Mouse (Mus musculus) neural tube, embryonic 11.5 days (tissue): Measurements from ENCODE around the gene Sae1. TPM values are rescaled to one million over a fixed set of nuclear protein-coding genes. Genes with fewer than 3 reads are reported as not detected.
"Not testable (repeated sequence)": the region's sequence is repeated elsewhere in the genome, so short reads cannot be mapped to it uniquely, and the experiment has no call there.

ENCODE experiments used
- ATAC-seq: fragments of 200-750 bp; cut with Nextera tagmentation; 2 replicates; pipeline ENCODE4 v1.8.0; 2017; ENCODE audit warnings: moderate number of reproducible peaks, mild to moderate bottlenecking, moderate TSS enrichment, moderate library complexity; ENCODE audit not compliant: insufficient read depth, low FRiP score, low TSS enrichment
- DNase-seq: peaks from one replicate; pipeline ENCODE4 v3.0.0-alpha.2; 2015; ENCODE audit warnings: low spot score
- H3K27ac ChIP-seq: fragments of 300-500 bp; sonication (generic); 2 replicates; pipeline ENCODE4 v1.5.1; 2014; ENCODE audit warnings: low read depth, mild to moderate bottlenecking, low read length
- H3K27me3 ChIP-seq: fragments of 300-500 bp; sonication (generic); 2 replicates; pipeline ENCODE4 v1.6.1; 2014; ENCODE audit warnings: mild to moderate bottlenecking, low read length, mixed read lengths; ENCODE audit not compliant: control insufficient read depth, insufficient read depth
- H3K36me3 ChIP-seq: fragments of 300-500 bp; sonication (generic); 2 replicates; pipeline ENCODE4 v1.6.1; 2014; ENCODE audit warnings: mild to moderate bottlenecking, low read length, moderate library complexity, mixed read lengths; ENCODE audit not compliant: control insufficient read depth, insufficient read depth
- H3K4me1 ChIP-seq: fragments of 300-500 bp; sonication (generic); 2 replicates; pipeline ENCODE4 v1.6.1; 2014; ENCODE audit warnings: low read length, mixed read lengths; ENCODE audit not compliant: control insufficient read depth, insufficient read depth
- H3K4me2 ChIP-seq: fragments of 300-500 bp; sonication (generic); 2 replicates; pipeline ENCODE4 v1.6.1; 2014; ENCODE audit warnings: low read depth, mild to moderate bottlenecking, moderate library complexity
- H3K4me3 ChIP-seq: fragments of 300-500 bp; sonication (generic); 2 replicates; pipeline ENCODE4 v1.5.1; 2014; ENCODE audit warnings: low read depth, low read length
- H3K9ac ChIP-seq: fragments of 300-500 bp; sonication (generic); 2 replicates; pipeline ENCODE4 v1.6.1; 2014; ENCODE audit warnings: mild to moderate bottlenecking, low read length
- H3K9me3 ChIP-seq: fragments of 300-500 bp; sonication (generic); 2 replicates; pipeline ENCODE4 v1.6.1; 2016; ENCODE audit warnings: low read length; ENCODE audit not compliant: control insufficient read depth
- WGBS: fragments of 180-500 bp; shearing (Covaris S2); extraction: QIAGEN DNeasy Blood & Tissue Kit; methylation state at CpG from one replicate; pipeline ENCODE4 v1.1.7; 2014; 5-methylcytosine and 5-hydroxymethylcytosine counted together
- polyA plus RNA-seq: library from polyadenylated mRNA; unstranded; fragments of >200 nt; fragmentation: Nextera tagmentation; extraction: Ambion mirVana; gene quantifications from 2 replicates; pipeline ENCODE4 v1.2.1, GENCODE M21; 2014

Sae1 gene
- polyA plus RNA-seq, 1 experiment from 2014 or later: 394 TPM

- H3K9me3 ChIP-seq: no peaks in the 10 kb centered on the region
- 2% methylated on average over 31 of the region's 31 CpGs for WGBS
- H3K4me1 ChIP-seq: no peaks in the 10 kb centered on the region
- peak overlapping the region; percentile 100 for H3K27ac ChIP-seq
- ATAC-seq (peak; percentile 78), DNase-seq (peak; percentile 93)
- H3K4me2 ChIP-seq: peak overlapping the region; percentile 96
- peak overlapping the region; percentile 50 for H3K9ac ChIP-seq
- peak overlapping the region; percentile 86 for H3K4me3 ChIP-seq
- H3K36me3 ChIP-seq: no peaks in the 10 kb centered on the region
- no peaks in the 10 kb centered on the region for H3K27me3 ChIP-seq
Observed at GRCm38 (mm10) chr7:16399098-16399819, 11.7 kb upstream of the Sae1 start.

DNA sequence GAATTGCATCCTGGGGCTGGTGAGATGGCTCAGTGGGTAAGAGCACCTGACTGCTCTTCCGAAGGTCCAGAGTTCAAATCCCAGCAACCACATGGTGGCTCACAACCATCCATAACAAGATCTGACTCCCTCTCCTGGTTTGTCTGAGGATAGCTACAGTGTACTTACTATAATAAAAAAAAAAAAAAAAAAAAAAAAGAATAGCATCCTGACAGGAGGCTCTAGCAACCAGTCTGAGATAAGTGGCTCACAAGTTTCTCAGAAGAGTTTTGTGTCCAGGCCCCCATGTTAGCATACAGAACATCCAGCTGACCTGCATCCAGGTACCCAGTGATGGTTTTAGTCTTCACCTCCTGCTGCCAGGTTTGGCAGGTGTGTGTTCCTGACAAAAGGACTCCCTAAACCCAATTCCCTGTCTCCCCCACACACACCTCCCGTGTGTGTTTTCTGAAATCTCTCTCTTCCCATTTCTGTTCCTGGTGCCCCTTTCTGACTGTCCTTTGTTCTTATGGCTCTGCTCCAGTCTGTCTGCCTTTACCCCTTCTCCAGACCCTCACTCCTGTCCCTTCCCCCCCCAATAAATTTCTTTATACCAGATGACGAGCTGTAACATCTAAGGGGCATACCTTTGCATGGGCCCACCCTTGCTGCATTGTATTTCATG is 10.9 kb upstream of the Sae1 start:
- Histone ChIP-seq H3K9me3 (no peaks in the 10 kb centered on the region), H3K27me3 (no peaks in the 10 kb centered on the region), H3K4me2 (peak overlapping the region; percentile 96), H3K36me3 (no peaks in the 10 kb centered on the region), H3K9ac (peak overlapping the region; percentile 50), H3K4me1 (no peaks in the 10 kb centered on the region), H3K4me3 (peak overlapping the region; percentile 86), H3K27ac (peak overlapping the region; percentile 100; the same call in 1 of the 2 replicates)
- 56% methylated on average over 3 of the region's 3 CpGs for WGBS
- ATAC-seq (no peak), DNase-seq (no peak)

DNA sequence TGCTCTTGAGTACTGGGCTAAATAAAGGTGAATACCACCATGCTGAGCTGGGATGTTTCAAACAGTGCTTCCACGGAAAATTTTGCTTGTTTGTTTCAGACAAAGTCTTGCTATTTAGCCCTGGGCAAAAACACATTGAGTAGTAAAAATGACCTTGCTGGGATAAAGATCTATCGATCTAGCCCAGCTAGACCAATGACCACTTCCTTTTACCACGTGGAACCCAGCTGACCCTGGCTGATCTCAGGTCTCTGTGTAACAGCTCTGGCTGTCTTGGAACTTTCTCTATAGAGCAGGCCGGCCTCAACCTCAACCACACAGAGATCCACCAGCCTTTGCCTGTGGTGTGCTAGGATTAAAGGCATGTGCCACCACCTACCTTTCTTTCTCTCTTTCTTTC is 9.9 kb upstream of the Sae1 start:
- H3K4me1 ChIP-seq: no peaks in the 10 kb centered on the region
- H3K27ac ChIP-seq: no peak overlapping the region
- DNase-seq (no peak), ATAC-seq (no peak)
- H3K4me2 ChIP-seq: no peak overlapping the region
- no peaks in the 10 kb centered on the region for H3K9me3 ChIP-seq
- H3K4me3 ChIP-seq: no peak overlapping the region
- no peaks in the 10 kb centered on the region for H3K36me3 ChIP-seq
- H3K9ac ChIP-seq: no peak overlapping the region
- WGBS: 89% methylated on average over 4 of the region's 4 CpGs
- H3K27me3 ChIP-seq: no peaks in the 10 kb centered on the region

- peak; percentile 36 for DNase-seq
Observed at GRCm38 (mm10) chr7:16395944-16396343, 8.3 kb upstream of the Sae1 start.

DNA sequence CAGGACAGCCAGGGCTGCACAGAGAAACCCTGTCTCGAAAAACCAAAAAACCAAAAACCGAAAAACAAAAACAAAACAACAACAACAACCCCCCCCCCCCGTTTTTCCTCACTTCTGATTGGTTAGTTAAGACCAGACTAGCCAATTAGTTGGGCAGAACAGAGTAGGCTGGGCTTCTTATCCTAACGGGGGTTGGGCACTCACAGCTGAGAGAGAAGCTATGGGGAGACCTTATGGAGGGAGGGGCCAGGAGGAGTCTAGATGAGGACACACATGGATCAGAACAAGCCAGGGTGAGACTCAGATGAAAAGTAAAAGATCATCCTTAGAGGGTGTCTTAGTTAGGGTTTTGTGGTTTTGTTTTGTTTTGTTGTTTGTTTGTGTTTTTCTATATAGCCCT is 5.3 kb upstream of the Sae1 start:
- H3K4me3 ChIP-seq: no peak overlapping the region
- ATAC-seq (no peak), DNase-seq (no peak)
- WGBS: 50% methylated on average over 4 of the region's 4 CpGs
- no peak overlapping the region for H3K4me2 ChIP-seq
- no peak overlapping the region for H3K9ac ChIP-seq
- H3K9me3 ChIP-seq: no peaks in the 10 kb centered on the region
- H3K4me1 ChIP-seq: peaks cover 3% of the 10 kb centered on the region; the same call in 1 of the 2 replicates
- H3K27ac ChIP-seq: no peak overlapping the region
- H3K36me3 ChIP-seq: no peaks in the 10 kb centered on the region
- no peaks in the 10 kb centered on the region for H3K27me3 ChIP-seq

More at GRCm38 (mm10) chr7:16395944-16396343, 8.3 kb upstream of the Sae1 start:
- no peak overlapping the region for H3K4me3 ChIP-seq
- no peak overlapping the region for H3K9ac ChIP-seq
- no peaks in the 10 kb centered on the region for H3K9me3 ChIP-seq
- no peaks in the 10 kb centered on the region for H3K4me1 ChIP-seq
- no peaks in the 10 kb centered on the region for H3K27me3 ChIP-seq
- no peak overlapping the region for H3K4me2 ChIP-seq
- WGBS: 0% methylated on average over 2 of the region's 2 CpGs
- no peak for ATAC-seq
- no peaks in the 10 kb centered on the region for H3K36me3 ChIP-seq
- no peak overlapping the region for H3K27ac ChIP-seq

GRCm38 (mm10) chr7:16389942-16390341 is 2.3 kb upstream of the Sae1 start:
- peaks cover 13% of the 10 kb centered on the region; the same call in 1 of the 2 replicates for H3K4me1 ChIP-seq
- not testable (repeated sequence) for H3K36me3 ChIP-seq, H3K4me2 ChIP-seq, H3K9ac ChIP-seq, H3K9me3 ChIP-seq, H3K27me3 ChIP-seq, DNase-seq, H3K27ac ChIP-seq, ATAC-seq, H3K4me3 ChIP-seq
- WGBS: 77% methylated on average over 2 of the region's 2 CpGs

- no peak overlapping the region for H3K4me2 ChIP-seq
- no peak for ATAC-seq
- no peaks in the 10 kb centered on the region for H3K27me3 ChIP-seq
- H3K27ac ChIP-seq: no peak overlapping the region
- H3K9me3 ChIP-seq: no peaks in the 10 kb centered on the region
- no peak for DNase-seq
- no peaks in the 10 kb centered on the region for H3K4me1 ChIP-seq
- WGBS: 86% methylated on average over 1 of the region's 1 CpGs
- no peak overlapping the region for H3K4me3 ChIP-seq
- H3K9ac ChIP-seq: no peak overlapping the region
- peaks cover 15% of the 10 kb centered on the region for H3K36me3 ChIP-seq
Observed at GRCm38 (mm10) chr7:16376505-16376904, 11.1 kb downstream of the Sae1 start.

- no peak for DNase-seq
- Histone ChIP-seq H3K4me3 (no peak overlapping the region), H3K9ac (no peak overlapping the region), H3K4me2 (no peak overlapping the region), H3K27me3 (no peaks in the 10 kb centered on the region), H3K36me3 (peaks cover 16% of the 10 kb centered on the region), H3K9me3 (no peaks in the 10 kb centered on the region), H3K4me1 (no peaks in the 10 kb centered on the region), H3K27ac (no peak overlapping the region)
- no peak for ATAC-seq
- WGBS: 94% methylated on average over 5 of the region's 5 CpGs
Observed at GRCm38 (mm10) chr7:16374989-16375388, 12.6 kb downstream of the Sae1 start.

DNA sequence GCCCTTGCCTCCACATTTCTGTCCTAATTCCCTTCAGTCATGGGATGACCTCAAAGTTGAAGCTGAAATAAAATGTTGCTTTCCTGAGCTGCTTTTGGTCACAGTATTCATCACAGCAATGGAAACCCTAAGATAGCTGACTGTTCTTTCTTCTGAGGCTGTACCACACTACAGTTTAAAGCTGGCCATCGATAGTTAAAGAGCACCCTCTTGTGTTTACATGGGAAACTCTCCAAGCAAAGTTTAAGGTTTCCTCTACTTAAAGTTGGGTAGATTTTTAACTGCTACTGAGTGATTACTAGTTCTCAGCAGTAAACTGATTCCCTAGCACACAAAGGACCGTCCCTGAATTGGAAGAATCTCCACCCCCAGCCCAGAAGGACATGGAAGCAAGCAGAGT is 13.9 kb downstream of the Sae1 start:
- H3K9me3 ChIP-seq: no peaks in the 10 kb centered on the region
- H3K27ac ChIP-seq: no peak overlapping the region
- H3K4me3 ChIP-seq: no peak overlapping the region
- no peaks in the 10 kb centered on the region for H3K4me1 ChIP-seq
- DNase-seq (no peak), ATAC-seq (no peak)
- no peak overlapping the region for H3K9ac ChIP-seq
- no peak overlapping the region for H3K4me2 ChIP-seq
- WGBS: 63% methylated on average over 2 of the region's 2 CpGs
- no peaks in the 10 kb centered on the region for H3K27me3 ChIP-seq
- H3K36me3 ChIP-seq: peaks cover 17% of the 10 kb centered on the region
